Mouse (Mus musculus) megakaryocyte-erythroid progenitor cell, adult 5-6 weeks (primary cell): ENCODE data around the gene Taar7d. TPM values are rescaled to one million over a fixed set of nuclear protein-coding genes. Genes with fewer than 3 reads are reported as not detected.

Source experiments
- total RNA-seq, 2 experiments: library from RNA; stranded (forward) in 1 of 2; stranded (reverse) in 1 of 2; fragments of 200-1000, 215-1000 nt in 1 of 2; fragments of >200 nt in 1 of 2; fragmentation: Nextera tagmentation in 1 of 2; gene quantifications; 2 replicates each; pipeline ENCODE4 v1.2.3; 2014 to 2017

Taar7d gene
- total RNA-seq, 2 experiments from 2014 or later, result not detected

Other genes starting within 250 kb of the Taar7d start
- gene Rps12, start 239.9 kb upstream of the Taar7d start, total RNA-seq (2014; fragmentation: Nextera tagmentation), result 11,537 and 12,520 TPM in 2 replicates
- gene Rps12, start 239.9 kb upstream of the Taar7d start, total RNA-seq (2017), result 1,872 and 1,888 TPM in 2 replicates
- gene Slc18b1, start 230.2 kb upstream of the Taar7d start, total RNA-seq (2014; fragmentation: Nextera tagmentation), result 3.7 and 4.9 TPM in 2 replicates
- gene Slc18b1, start 230.2 kb upstream of the Taar7d start, total RNA-seq (2017), result 0.89 and 1.4 TPM in 2 replicates
- not detected in 2 replicates for gene Vnn3, start 175.8 kb upstream of the Taar7d start, total RNA-seq (2014; fragmentation: Nextera tagmentation)
- gene Vnn3, start 175.8 kb upstream of the Taar7d start, total RNA-seq (2017), result not detected in 2 replicates
- not detected in 2 replicates for gene Vnn1, start 132.5 kb upstream of the Taar7d start, total RNA-seq (2014; fragmentation: Nextera tagmentation)
- gene Vnn1, start 132.5 kb upstream of the Taar7d start, total RNA-seq (2017), result not detected in 2 replicates
- not detected in 2 replicates for gene Taar1, start 106.9 kb upstream of the Taar7d start, total RNA-seq (2014; fragmentation: Nextera tagmentation)
- gene Taar1, start 106.9 kb upstream of the Taar7d start, total RNA-seq (2017), result not detected in 2 replicates
- not detected in 2 replicates for gene Taar2, start 88.7 kb upstream of the Taar7d start, total RNA-seq (2014; fragmentation: Nextera tagmentation)
- not detected in 2 replicates for gene Taar2, start 88.7 kb upstream of the Taar7d start, total RNA-seq (2017)
- gene Taar3, start 77.7 kb upstream of the Taar7d start, total RNA-seq (2014; fragmentation: Nextera tagmentation), result not detected in 2 replicates
- not detected in 2 replicates for gene Taar3, start 77.7 kb upstream of the Taar7d start, total RNA-seq (2017)
- gene Taar4, start 66.7 kb upstream of the Taar7d start, total RNA-seq (2014; fragmentation: Nextera tagmentation), result not detected in 2 replicates
- not detected in 2 replicates for gene Taar4, start 66.7 kb upstream of the Taar7d start, total RNA-seq (2017)
- not detected in 2 replicates for gene Taar5, start 56.5 kb upstream of the Taar7d start, total RNA-seq (2014; fragmentation: Nextera tagmentation)
- gene Taar5, start 56.5 kb upstream of the Taar7d start, total RNA-seq (2017), result not detected in 2 replicates
- gene Taar6, start 41.6 kb upstream of the Taar7d start, total RNA-seq (2014; fragmentation: Nextera tagmentation), result not detected in 2 replicates
- gene Taar6, start 41.6 kb upstream of the Taar7d start, total RNA-seq (2017), result not detected in 2 replicates
- gene Taar7a, start 33.7 kb upstream of the Taar7d start, total RNA-seq (2014; fragmentation: Nextera tagmentation), result not detected in 2 replicates
- gene Taar7a, start 33.7 kb upstream of the Taar7d start, total RNA-seq (2017), result not detected in 2 replicates
- not detected in 2 replicates for gene Taar7b, start 27.3 kb upstream of the Taar7d start, total RNA-seq (2014; fragmentation: Nextera tagmentation)
- not detected in 2 replicates for gene Taar7b, start 27.3 kb upstream of the Taar7d start, total RNA-seq (2017)
- gene Taar7e, start 10.4 kb downstream of the Taar7d start, total RNA-seq (2014; fragmentation: Nextera tagmentation), result not detected in 2 replicates
- not detected in 2 replicates for gene Taar7e, start 10.4 kb downstream of the Taar7d start, total RNA-seq (2017)
- not detected in 2 replicates for gene Taar7f, start 22.3 kb downstream of the Taar7d start, total RNA-seq (2014; fragmentation: Nextera tagmentation)
- gene Taar7f, start 22.3 kb downstream of the Taar7d start, total RNA-seq (2017), result not detected in 2 replicates
- gene Taar8a, start 49.3 kb downstream of the Taar7d start, total RNA-seq (2014; fragmentation: Nextera tagmentation), result not detected in 2 replicates
- not detected in 2 replicates for gene Taar8a, start 49.3 kb downstream of the Taar7d start, total RNA-seq (2017)
- gene Taar8b, start 65.1 kb downstream of the Taar7d start, total RNA-seq (2014; fragmentation: Nextera tagmentation), result not detected in 2 replicates
- not detected in 2 replicates for gene Taar8b, start 65.1 kb downstream of the Taar7d start, total RNA-seq (2017)
- gene Taar8c, start 74.7 kb downstream of the Taar7d start, total RNA-seq (2014; fragmentation: Nextera tagmentation), result not detected in 2 replicates
- not detected in 2 replicates for gene Taar8c, start 74.7 kb downstream of the Taar7d start, total RNA-seq (2017)
- not detected in 2 replicates for gene Taar9, start 82.3 kb downstream of the Taar7d start, total RNA-seq (2014; fragmentation: Nextera tagmentation)
- gene Taar9, start 82.3 kb downstream of the Taar7d start, total RNA-seq (2017), result not detected in 2 replicates
- gene Stx7, start 122.1 kb downstream of the Taar7d start, total RNA-seq (2014; fragmentation: Nextera tagmentation), result 18.7 and 32.2 TPM in 2 replicates
- gene Stx7, start 122.1 kb downstream of the Taar7d start, total RNA-seq (2017), result 28.1 and 29.5 TPM in 2 replicates
- gene Moxd1, start 196.3 kb downstream of the Taar7d start, total RNA-seq (2014; fragmentation: Nextera tagmentation), result not detected in 2 replicates
- not detected in 2 replicates for gene Moxd1, start 196.3 kb downstream of the Taar7d start, total RNA-seq (2017)